Mouse (Mus musculus) myocyte (in vitro differentiated cells): ENCODE measurements around the gene Hoxa3.

Experiments
- CEBPB ChIP-seq: IDR thresholded peaks from 2 replicates; pipeline ENCODE4 v1.6.1; 2011; ENCODE audit warnings: mild to moderate bottlenecking, moderate library complexity; ENCODE audit not compliant: poor library complexity, insufficient read depth, severe bottlenecking
- E2F4 ChIP-seq: IDR thresholded peaks from one replicate; pipeline ENCODE4 v1.6.1; 2011; ENCODE audit warnings: mild to moderate bottlenecking, control low read depth, moderate library complexity; ENCODE audit not compliant: insufficient read depth
- MAX ChIP-seq: IDR thresholded peaks from one replicate; pipeline ENCODE4 v1.6.1; 2011; ENCODE audit warnings: low read depth, mild to moderate bottlenecking, control low read depth
- POLR2A ChIP-seq: IDR thresholded peaks from one replicate; pipeline ENCODE4 v1.6.1; 2011; ENCODE audit warnings: low read depth, mild to moderate bottlenecking, control low read depth, moderate library complexity; ENCODE audit not compliant: insufficient read length
- POLR2AphosphoS2 ChIP-seq: IDR thresholded peaks from one replicate; pipeline ENCODE4 v1.6.1; 2011; ENCODE audit warnings: low read depth, control low read depth; ENCODE audit not compliant: insufficient read length
- TCF12 ChIP-seq: IDR thresholded peaks from one replicate; pipeline ENCODE4 v1.6.1; 2011; ENCODE audit warnings: mild to moderate bottlenecking, control low read depth; ENCODE audit not compliant: poor library complexity, insufficient read depth, severe bottlenecking
- USF1 ChIP-seq: IDR thresholded peaks from one replicate; pipeline ENCODE4 v1.6.1; 2011; ENCODE audit warnings: low read depth, mild to moderate bottlenecking, control low read depth, moderate library complexity

- TF ChIP-seq POLR2A, result peak; percentile 66
- TF ChIP-seq POLR2AphosphoS2, result peak; percentile 40
- no peak for TF ChIP-seq MAX
- no peak for TF ChIP-seq CEBPB
- TF ChIP-seq TCF12, result no peak
- TF ChIP-seq USF1, result no peak
- no peak for TF ChIP-seq E2F4
Measured at GRCm38 (mm10) chr6:52220003-52220864, 7.1 kb upstream of the Hoxa3 start.
